In the genomic region with DNA sequence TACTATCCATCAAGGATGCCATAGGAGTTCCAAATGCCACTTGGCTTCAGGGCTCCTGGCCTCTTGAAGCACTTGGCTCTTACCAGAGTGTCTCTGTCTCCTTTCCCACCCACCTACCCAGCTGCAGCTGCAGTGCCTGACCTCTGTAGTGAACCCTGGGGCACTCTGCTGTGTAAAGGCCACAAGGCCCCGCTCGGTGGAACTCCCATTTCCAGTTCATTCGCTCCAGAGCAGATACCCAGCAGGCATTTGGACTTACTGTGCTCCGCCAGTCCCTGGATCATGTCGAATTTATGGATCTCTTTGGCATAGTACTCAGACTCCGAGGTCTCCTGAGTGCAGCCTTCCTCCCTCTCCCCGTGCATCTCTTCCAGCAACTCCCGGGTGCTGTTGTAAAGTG, we compare ENCODE assay signal across 9 mouse cellular contexts. TPM values are rescaled to one million over a fixed set of nuclear protein-coding genes. Genes with fewer than 3 reads are reported as not detected.
DNase-seq lines count a peak whose midpoint lies in the region; ATAC-seq and TF ChIP-seq lines count a peak whose summit lies in the region.
"Had no signal": no experiment of that assay in that cellular context is flagged by ENCODE, and none has a peak within 500 bp of the region (broad histone marks: within the 10 kb centered on the region; RNA-seq: fewer than 3 reads in every experiment).

No protein-coding gene starts in this region.

- 17% methylated on average over 8 of the region's 8 CpGs for WGBS in hindbrain, embryonic 10.5 days
- 26% methylated on average over 8 of the region's 8 CpGs for WGBS in midbrain, embryonic 12.5 days

- no peak for ATAC-seq in midbrain, embryonic 12.5 days (ENCODE audit: low FRiP score, low read depth)
- ATAC-seq: Patski had no signal

- peaks cover 31% of the 10 kb centered on the region for H3K4me1 ChIP-seq in hindbrain, embryonic 10.5 days (replicated peaks)
- H3K4me1 ChIP-seq in midbrain, embryonic 12.5 days: peaks cover 19% of the 10 kb centered on the region

- no peaks in the 10 kb centered on the region for H3K36me3 ChIP-seq in hindbrain, embryonic 10.5 days
- no peaks in the 10 kb centered on the region for H3K36me3 ChIP-seq in midbrain, embryonic 12.5 days

- H3K9ac ChIP-seq in midbrain, embryonic 12.5 days (replicated peaks): peak overlapping the region; percentile 62; the same call in 1 of the 2 replicates

- no peak for DNase-seq in layer of hippocampus, adult 2 months (ENCODE audit: low spot score in 2 of 2)
- no peak for DNase-seq in layer of hippocampus, adult 11-12 months (ENCODE audit: low spot score)
- peak; percentile 61 for DNase-seq in embryo, embryonic 10.5 days (ENCODE audit: low spot score)
- DNase-seq in hindbrain, embryonic 10.5 days (ENCODE audit: low spot score): peak; percentile 51
- DNase-seq in adrenal gland, postnatal 14 days: no peak
- DNase-seq in adrenal gland, postnatal 4 days (ENCODE audit: low spot score in 2 of 2): no peak
- DNase-seq in T-cell, adult 2 months (ENCODE audit: low spot score): no peak

- H3K27me3 ChIP-seq in hindbrain, embryonic 10.5 days (ENCODE audit: insufficient read depth, poor library complexity, severe bottlenecking): peaks cover 50% of the 10 kb centered on the region
- peaks cover 40% of the 10 kb centered on the region for H3K27me3 ChIP-seq in midbrain, embryonic 12.5 days
- H3K27me3 ChIP-seq: Patski had no signal

- peak overlapping the region; percentile 70 for H3K4me3 ChIP-seq in layer of hippocampus, adult 2 months
- peak overlapping the region; percentile 70 for H3K4me3 ChIP-seq in hindbrain, embryonic 10.5 days
- H3K4me3 ChIP-seq in midbrain, embryonic 12.5 days: peak overlapping the region; percentile 50

- H3K27ac ChIP-seq in layer of hippocampus, adult 2 months: peak overlapping the region; percentile 92
- H3K27ac ChIP-seq in hindbrain, embryonic 10.5 days: peak overlapping the region; percentile 91
- H3K27ac ChIP-seq in midbrain, embryonic 12.5 days (replicated peaks): no peak overlapping the region

- peak overlapping the region; percentile 73 for H3K4me2 ChIP-seq in midbrain, embryonic 12.5 days (replicated peaks)

- no peak for TF ChIP-seq CTCF in layer of hippocampus, adult 2 months (conservative IDR thresholded peaks at IDR 0.05)

- H3K9me3 ChIP-seq in hindbrain, embryonic 10.5 days: no peaks in the 10 kb centered on the region
- no peaks in the 10 kb centered on the region for H3K9me3 ChIP-seq in midbrain, embryonic 12.5 days

RNA-seq across cellular contexts. Expression of a gene that starts 1.5 kb away (rescaled TPM):
- total RNA-seq in layer of hippocampus, adult 2 months (2021): 10 to 100 TPM; 15.8 to 16.5 TPM
- 7.0 and 8.4 TPM in 2 replicates for polyA plus RNA-seq in hindbrain, embryonic 10.5 days (2016; fragmentation: Nextera tagmentation; extraction: Ambion mirVana)
- 7.6 and 15.7 TPM in 2 replicates for polyA plus RNA-seq in midbrain, embryonic 12.5 days (2016; fragmentation: Nextera tagmentation; extraction: Ambion mirVana)
- 11.3 and 13.2 TPM in 2 replicates for total RNA-seq in adrenal gland, postnatal 14 days (2021)
- 10 to 100 TPM; 19.8 to 23.4 TPM for total RNA-seq in adrenal gland, postnatal 4 days (2021)

RNA-seq across cellular contexts. Expression of a gene that starts 5.0 kb away (rescaled TPM):
- 10 to 100 TPM; 14.5 to 14.8 TPM for total RNA-seq in layer of hippocampus, adult 2 months (2021)
- polyA plus RNA-seq in hindbrain, embryonic 10.5 days (2016; fragmentation: Nextera tagmentation; extraction: Ambion mirVana): 86.4 and 94.1 TPM in 2 replicates
- polyA plus RNA-seq in midbrain, embryonic 12.5 days (2016; fragmentation: Nextera tagmentation; extraction: Ambion mirVana): 86.9 and 91.5 TPM in 2 replicates
- total RNA-seq in adrenal gland, postnatal 14 days (2021): 23.3 and 25.3 TPM in 2 replicates
- 10 to 100 TPM; 30.7 to 34.2 TPM for total RNA-seq in adrenal gland, postnatal 4 days (2021)

Comparison
In these comparisons a context has a peak if more than half of its experiments do, and no peak if none do; other contexts are left out.
1. DNase-seq: peak in embryo, embryonic 10.5 days (single experiment) and hindbrain, embryonic 10.5 days (single experiment); none in layer of hippocampus, adult 2 months (0 of 2), layer of hippocampus, adult 11-12 months (single experiment), adrenal gland, postnatal 14 days (single experiment), adrenal gland, postnatal 4 days (0 of 2) and T-cell, adult 2 months (single experiment).
2. Peak in every context shown above with its lines, with median percentiles within 50 percentile points of each other: H3K4me3 ChIP-seq.